Mouse (Mus musculus): ENCODE results near the gene Olfr20. TPM values are rescaled to one million over a fixed set of nuclear protein-coding genes. Genes with fewer than 3 reads are reported as not detected.

The Olfr20 gene
- total and polyA plus RNA-seq, 2 experiments from 2014 or later: not detected

- ATAC-seq (ENCODE audit: insufficient read depth, low read depth) (no peak), DNase-seq (ENCODE audit: low spot score) (no peak)
- Histone ChIP-seq H3K4me1 (ENCODE audit: control insufficient read depth, insufficient read depth) (no peaks in the 10 kb centered on the region), H3K27ac (ENCODE audit: low read depth) (no peak overlapping the region), H3K4me3 (ENCODE audit: low read depth, low read length) (no peak overlapping the region), H3K27me3 (ENCODE audit: control insufficient read depth, insufficient read depth, low read length) (no peaks in the 10 kb centered on the region), H3K9ac (replicated peaks; ENCODE audit: low read depth, low read length) (no peak overlapping the region), H3K9me3 (replicated peaks; ENCODE audit: control insufficient read depth, low read length) (0 out of 2 replicates have a peak, but pooled peaks cover 6% of the 10 kb centered on the region), H3K4me2 (ENCODE audit: low read depth, low read length) (no peak overlapping the region), H3K36me3 (replicated peaks; ENCODE audit: control insufficient read depth, insufficient read depth, low read length) (no peaks in the 10 kb centered on the region)
- TF ChIP-seq CTCF (IDR thresholded peaks at IDR 0.05; ENCODE audit: low read depth): no peak
- WGBS: 52% methylated on average over 4 of the region's 4 CpGs
Observed at GRCm38 (mm10) chr11:73395374-73395773, 44.8 kb downstream of the Olfr20 start.

GRCm38 (mm10) chr11:73399514-73399913 is 48.9 kb downstream of the Olfr20 start, which contains the start of gene Olfr1:
TSS of gene Olfr1 (minus strand) at chr11:73399614.
- Histone ChIP-seq H3K9me3 (replicated peaks; ENCODE audit: control insufficient read depth, low read length) (0 out of 2 replicates have a peak, but pooled peaks cover 7% of the 10 kb centered on the region), H3K27me3 (ENCODE audit: control insufficient read depth, insufficient read depth, low read length) (no peaks in the 10 kb centered on the region), H3K36me3 (replicated peaks; ENCODE audit: control insufficient read depth, insufficient read depth, low read length) (no peaks in the 10 kb centered on the region), H3K27ac (ENCODE audit: low read depth) (no peak within 1 kb of the TSS), H3K4me1 (ENCODE audit: control insufficient read depth, insufficient read depth) (no peaks in the 10 kb centered on the region), H3K4me3 (ENCODE audit: low read depth, low read length) (no peak within 1 kb of the TSS), H3K9ac (replicated peaks; ENCODE audit: low read depth, low read length) (no peak within 1 kb of the TSS), H3K4me2 (ENCODE audit: low read depth, low read length) (no peak within 1 kb of the TSS)
- no peak for ATAC-seq (ENCODE audit: insufficient read depth, low read depth)
- TF ChIP-seq CTCF (IDR thresholded peaks at IDR 0.05; ENCODE audit: low read depth) (no peak), EP300 (IDR thresholded peaks at IDR 0.05; ENCODE audit: low read depth) (no peak)
- no peak for DNase-seq (ENCODE audit: low spot score)

Other genes with a start within 250 kb of the Olfr20 start
- 2.4 and 6.0 TPM in 2 replicates for gene Haspin, start 212.5 kb upstream of the Olfr20 start, total RNA-seq (2014; rRNA removed; ENCODE audit: low replicate concordance)
- 3.0 and 4.0 TPM in 2 replicates for gene Haspin, start 212.5 kb upstream of the Olfr20 start, polyA plus RNA-seq (2015; fragmentation: Nextera tagmentation; extraction: Ambion mirVana)
- gene P2rx5, start 190.4 kb upstream of the Olfr20 start, total RNA-seq (2014; rRNA removed; ENCODE audit: low replicate concordance): 2.0 and 4.3 TPM in 2 replicates
- gene P2rx5, start 190.4 kb upstream of the Olfr20 start, polyA plus RNA-seq (2015; fragmentation: Nextera tagmentation; extraction: Ambion mirVana): 1.6 and 1.7 TPM in 2 replicates
- 122 and 178 TPM in 2 replicates for gene Emc6, start 173.7 kb upstream of the Olfr20 start, total RNA-seq (2014; rRNA removed; ENCODE audit: low replicate concordance)
- gene Emc6, start 173.7 kb upstream of the Olfr20 start, polyA plus RNA-seq (2015; fragmentation: Nextera tagmentation; extraction: Ambion mirVana): 123 and 132 TPM in 2 replicates
- gene Tax1bp3, start 173.7 kb upstream of the Olfr20 start, total RNA-seq (2014; rRNA removed; ENCODE audit: low replicate concordance): 103 and 144 TPM in 2 replicates
- gene Tax1bp3, start 173.7 kb upstream of the Olfr20 start, polyA plus RNA-seq (2015; fragmentation: Nextera tagmentation; extraction: Ambion mirVana): 217 and 224 TPM in 2 replicates
- 17.0 and 17.3 TPM in 2 replicates for gene Ctns, start 151.7 kb upstream of the Olfr20 start, total RNA-seq (2014; rRNA removed; ENCODE audit: low replicate concordance)
- 10.3 and 10.7 TPM in 2 replicates for gene Ctns, start 151.7 kb upstream of the Olfr20 start, polyA plus RNA-seq (2015; fragmentation: Nextera tagmentation; extraction: Ambion mirVana)
- 0.08 and 1.9 TPM in 2 replicates for gene Shpk, start 151.3 kb upstream of the Olfr20 start, total RNA-seq (2014; rRNA removed; ENCODE audit: low replicate concordance)
- gene Shpk, start 151.3 kb upstream of the Olfr20 start, polyA plus RNA-seq (2015; fragmentation: Nextera tagmentation; extraction: Ambion mirVana): 0.77 and 0.95 TPM in 2 replicates
- 3.1 TPM in 1 of 2 replicates, not detected in the other for gene Trpv1, start 116.5 kb upstream of the Olfr20 start, total RNA-seq (2014; rRNA removed; ENCODE audit: low replicate concordance)
- gene Trpv1, start 116.5 kb upstream of the Olfr20 start, polyA plus RNA-seq (2015; fragmentation: Nextera tagmentation; extraction: Ambion mirVana): 0.07 TPM in 1 of 2 replicates, not detected in the other
- gene Trpv3, start 83.4 kb upstream of the Olfr20 start, total RNA-seq (2014; rRNA removed; ENCODE audit: low replicate concordance): 0.04 TPM in 1 of 2 replicates, not detected in the other
- 0.07 and 0.08 TPM in 2 replicates for gene Trpv3, start 83.4 kb upstream of the Olfr20 start, polyA plus RNA-seq (2015; fragmentation: Nextera tagmentation; extraction: Ambion mirVana)
- not detected in 2 replicates for gene Aspa, start 21.2 kb upstream of the Olfr20 start, total RNA-seq (2014; rRNA removed; ENCODE audit: low replicate concordance)
- gene Aspa, start 21.2 kb upstream of the Olfr20 start, polyA plus RNA-seq (2015; fragmentation: Nextera tagmentation; extraction: Ambion mirVana): 0.23 and 0.37 TPM in 2 replicates
- not detected in 2 replicates for gene Gm49340, start 21.0 kb upstream of the Olfr20 start, total RNA-seq (2014; rRNA removed; ENCODE audit: low replicate concordance)
- gene Gm49340, start 21.0 kb upstream of the Olfr20 start, polyA plus RNA-seq (2015; fragmentation: Nextera tagmentation; extraction: Ambion mirVana): not detected in 2 replicates
- not detected in 2 replicates for gene Spata22, start 21.0 kb upstream of the Olfr20 start, total RNA-seq (2014; rRNA removed; ENCODE audit: low replicate concordance)
- gene Spata22, start 21.0 kb upstream of the Olfr20 start, polyA plus RNA-seq (2015; fragmentation: Nextera tagmentation; extraction: Ambion mirVana): not detected in 2 replicates
- gene Olfr376, start 20.5 kb downstream of the Olfr20 start, total RNA-seq (2014; rRNA removed; ENCODE audit: low replicate concordance): not detected in 2 replicates
- gene Olfr376, start 20.5 kb downstream of the Olfr20 start, polyA plus RNA-seq (2015; fragmentation: Nextera tagmentation; extraction: Ambion mirVana): not detected in 2 replicates
- not detected in 2 replicates for gene Olfr1, start 48.8 kb downstream of the Olfr20 start, total RNA-seq (2014; rRNA removed; ENCODE audit: low replicate concordance)
- gene Olfr1, start 48.8 kb downstream of the Olfr20 start, polyA plus RNA-seq (2015; fragmentation: Nextera tagmentation; extraction: Ambion mirVana): not detected in 2 replicates
- gene Olfr378, start 77.7 kb downstream of the Olfr20 start, total RNA-seq (2014; rRNA removed; ENCODE audit: low replicate concordance): not detected in 2 replicates
- gene Olfr378, start 77.7 kb downstream of the Olfr20 start, polyA plus RNA-seq (2015; fragmentation: Nextera tagmentation; extraction: Ambion mirVana): not detected in 2 replicates
- not detected in 2 replicates for gene Olfr380, start 106.7 kb downstream of the Olfr20 start, total RNA-seq (2014; rRNA removed; ENCODE audit: low replicate concordance)
- gene Olfr380, start 106.7 kb downstream of the Olfr20 start, polyA plus RNA-seq (2015; fragmentation: Nextera tagmentation; extraction: Ambion mirVana): not detected in 2 replicates
- not detected in 2 replicates for gene Olfr381, start 140.8 kb downstream of the Olfr20 start, total RNA-seq (2014; rRNA removed; ENCODE audit: low replicate concordance)
- not detected in 2 replicates for gene Olfr381, start 140.8 kb downstream of the Olfr20 start, polyA plus RNA-seq (2015; fragmentation: Nextera tagmentation; extraction: Ambion mirVana)
- gene Olfr382, start 166.4 kb downstream of the Olfr20 start, total RNA-seq (2014; rRNA removed; ENCODE audit: low replicate concordance): not detected in 2 replicates
- not detected in 2 replicates for gene Olfr382, start 166.4 kb downstream of the Olfr20 start, polyA plus RNA-seq (2015; fragmentation: Nextera tagmentation; extraction: Ambion mirVana)
- not detected in 2 replicates for gene Olfr385, start 242.2 kb downstream of the Olfr20 start, total RNA-seq (2014; rRNA removed; ENCODE audit: low replicate concordance)
- not detected in 2 replicates for gene Olfr385, start 242.2 kb downstream of the Olfr20 start, polyA plus RNA-seq (2015; fragmentation: Nextera tagmentation; extraction: Ambion mirVana)
- gene Olfr384, start 247.8 kb downstream of the Olfr20 start, total RNA-seq (2014; rRNA removed; ENCODE audit: low replicate concordance): not detected in 2 replicates
- not detected in 2 replicates for gene Olfr384, start 247.8 kb downstream of the Olfr20 start, polyA plus RNA-seq (2015; fragmentation: Nextera tagmentation; extraction: Ambion mirVana)

Data from heart, postnatal 0 days (tissue).